Mouse (Mus musculus): ENCODE results near the gene Rprd1b. TPM values are rescaled to one million over a fixed set of nuclear protein-coding genes. Genes with fewer than 3 reads are reported as not detected.

The Rprd1b gene
- polyA plus RNA-seq, 1 experiment from 2014 or later, result 26.7 TPM

- no peak overlapping the region for H3K4me3 ChIP-seq
- peak overlapping the region; percentile 40; the same call in 1 of the 2 replicates for H3K27ac ChIP-seq (replicated peaks)
- H3K4me2 ChIP-seq, result no peak overlapping the region
- H3K27me3 ChIP-seq (replicated peaks), result no peaks in the 10 kb centered on the region
- 47% methylated on average over 6 of the region's 6 CpGs for WGBS
- no peak for ATAC-seq (ENCODE audit: extremely low read depth, insufficient number of reproducible peaks, low FRiP score, low TSS enrichment)
- no peaks in the 10 kb centered on the region for H3K9me3 ChIP-seq
- no peak overlapping the region; the same call in 1 of the 2 replicates for H3K9ac ChIP-seq
- H3K36me3 ChIP-seq, result peaks cover 60% of the 10 kb centered on the region
- peaks cover 27% of the 10 kb centered on the region for H3K4me1 ChIP-seq
Observed at GRCm38 (mm10) chr2:158004620-158005019, 23.7 kb upstream of the Rprd1b start.

GRCm38 (mm10) chr2:158005641-158006040 lies 22.7 kb upstream of the Rprd1b start:
- Histone ChIP-seq H3K36me3 (peaks cover 55% of the 10 kb centered on the region), H3K9ac (no peak overlapping the region), H3K4me3 (no peak overlapping the region), H3K4me2 (no peak overlapping the region), H3K27me3 (replicated peaks) (no peaks in the 10 kb centered on the region), H3K4me1 (peaks cover 30% of the 10 kb centered on the region), H3K9me3 (no peaks in the 10 kb centered on the region), H3K27ac (replicated peaks) (no peak overlapping the region)
- ATAC-seq (ENCODE audit: extremely low read depth, insufficient number of reproducible peaks, low FRiP score, low TSS enrichment), result no peak
- WGBS, result 94% methylated on average over 4 of the region's 4 CpGs

- Histone ChIP-seq H3K27me3 (replicated peaks) (no peaks in the 10 kb centered on the region), H3K4me3 (no peak overlapping the region), H3K9ac (0 out of 2 replicates have a peak overlapping the region, but pooled peaks have one; percentile 28), H3K4me1 (peaks cover 27% of the 10 kb centered on the region), H3K36me3 (peaks cover 51% of the 10 kb centered on the region), H3K9me3 (no peaks in the 10 kb centered on the region), H3K27ac (replicated peaks) (peak overlapping the region; percentile 24), H3K4me2 (peak overlapping the region; percentile 7; the same call in 1 of the 2 replicates)
- WGBS, result 66% methylated on average over 7 of the region's 7 CpGs
- no peak for ATAC-seq (ENCODE audit: extremely low read depth, insufficient number of reproducible peaks, low FRiP score, low TSS enrichment)
Observed at GRCm38 (mm10) chr2:158009373-158009772, 18.9 kb upstream of the Rprd1b start.

- no peak overlapping the region for H3K9ac ChIP-seq
- WGBS, result 84% methylated on average over 3 of the region's 3 CpGs
- H3K27ac ChIP-seq (replicated peaks), result no peak overlapping the region
- H3K9me3 ChIP-seq, result no peaks in the 10 kb centered on the region
- ATAC-seq (ENCODE audit: extremely low read depth, insufficient number of reproducible peaks, low FRiP score, low TSS enrichment), result no peak
- peaks cover 22% of the 10 kb centered on the region for H3K4me1 ChIP-seq
- H3K36me3 ChIP-seq, result peaks cover 21% of the 10 kb centered on the region
- no peaks in the 10 kb centered on the region for H3K27me3 ChIP-seq (replicated peaks)
- H3K4me2 ChIP-seq, result no peak overlapping the region
- no peak overlapping the region for H3K4me3 ChIP-seq
Observed at GRCm38 (mm10) chr2:158012608-158013007, 15.7 kb upstream of the Rprd1b start.

- WGBS, result 68% methylated on average over 4 of the region's 4 CpGs
- no peaks in the 10 kb centered on the region for H3K36me3 ChIP-seq
- no peaks in the 10 kb centered on the region for H3K27me3 ChIP-seq (replicated peaks)
- H3K4me2 ChIP-seq, result no peak overlapping the region
- peak overlapping the region; percentile 19; the same call in 1 of the 2 replicates for H3K9ac ChIP-seq
- H3K9me3 ChIP-seq, result no peaks in the 10 kb centered on the region
- no peak overlapping the region for H3K4me3 ChIP-seq
- no peak overlapping the region for H3K27ac ChIP-seq (replicated peaks)
- H3K4me1 ChIP-seq, result peaks cover 4% of the 10 kb centered on the region; the same call in 1 of the 2 replicates
- ATAC-seq (ENCODE audit: extremely low read depth, insufficient number of reproducible peaks, low FRiP score, low TSS enrichment), result no peak
Observed at GRCm38 (mm10) chr2:158017330-158017729, 11.0 kb upstream of the Rprd1b start.

GRCm38 (mm10) chr2:158027855-158028353 lies 393 bp upstream of the Rprd1b start:
- 2% methylated on average over 16 of the region's 16 CpGs for WGBS
- H3K4me3 ChIP-seq, result peak overlapping the region; percentile 99
- H3K9ac ChIP-seq, result peak overlapping the region; percentile 99
- no peak; the same call in 1 of the 2 replicates for ATAC-seq (ENCODE audit: extremely low read depth, insufficient number of reproducible peaks, low FRiP score, low TSS enrichment)
- peak overlapping the region; percentile 96 for H3K27ac ChIP-seq (replicated peaks)
- H3K9me3 ChIP-seq, result no peaks in the 10 kb centered on the region
- peaks cover 45% of the 10 kb centered on the region for H3K4me1 ChIP-seq
- peak overlapping the region; percentile 91 for H3K4me2 ChIP-seq
- no peaks in the 10 kb centered on the region for H3K27me3 ChIP-seq (replicated peaks)
- no peaks in the 10 kb centered on the region for H3K36me3 ChIP-seq

GRCm38 (mm10) chr2:158030007-158030406 lies 1.7 kb downstream of the Rprd1b start:
- H3K9ac ChIP-seq, result peak overlapping the region; percentile 99
- WGBS, result 72% methylated on average over 7 of the region's 7 CpGs
- peak overlapping the region; percentile 91 for H3K4me2 ChIP-seq

GRCm38 (mm10) chr2:158035813-158036212 lies 7.5 kb downstream of the Rprd1b start:
- Histone ChIP-seq H3K9ac (no peak overlapping the region; the same call in 1 of the 2 replicates), H3K27me3 (replicated peaks) (no peaks in the 10 kb centered on the region), H3K9me3 (no peaks in the 10 kb centered on the region), H3K27ac (replicated peaks) (0 out of 2 replicates have a peak overlapping the region, but pooled peaks have one; percentile 33), H3K4me2 (0 out of 2 replicates have a peak overlapping the region, but pooled peaks have one; percentile 5), H3K4me3 (no peak overlapping the region), H3K4me1 (peaks cover 43% of the 10 kb centered on the region), H3K36me3 (peaks cover 36% of the 10 kb centered on the region)
- WGBS, result 79% methylated on average over 2 of the region's 2 CpGs
- ATAC-seq (ENCODE audit: extremely low read depth, insufficient number of reproducible peaks, low FRiP score, low TSS enrichment), result no peak

More at GRCm38 (mm10) chr2:158030007-158030406, 1.7 kb downstream of the Rprd1b start:
- Histone ChIP-seq H3K27me3 (replicated peaks) (no peaks in the 10 kb centered on the region), H3K36me3 (no peaks in the 10 kb centered on the region), H3K9me3 (no peaks in the 10 kb centered on the region), H3K4me3 (peak overlapping the region; percentile 99), H3K27ac (replicated peaks) (no peak overlapping the region), H3K4me1 (peaks cover 50% of the 10 kb centered on the region)
- no peak for ATAC-seq (ENCODE audit: extremely low read depth, insufficient number of reproducible peaks, low FRiP score, low TSS enrichment)

GRCm38 (mm10) chr2:158036408-158036807 lies 8.1 kb downstream of the Rprd1b start:
- Histone ChIP-seq H3K27me3 (replicated peaks) (no peaks in the 10 kb centered on the region), H3K4me3 (no peak overlapping the region), H3K4me1 (peaks cover 37% of the 10 kb centered on the region), H3K9ac (no peak overlapping the region; the same call in 1 of the 2 replicates), H3K36me3 (peaks cover 42% of the 10 kb centered on the region), H3K27ac (replicated peaks) (0 out of 2 replicates have a peak overlapping the region, but pooled peaks have one; percentile 33), H3K9me3 (no peaks in the 10 kb centered on the region), H3K4me2 (peak overlapping the region; percentile 5; the same call in 1 of the 2 replicates)
- WGBS, result 53% methylated on average over 6 of the region's 6 CpGs
- ATAC-seq (ENCODE audit: extremely low read depth, insufficient number of reproducible peaks, low FRiP score, low TSS enrichment), result no peak

GRCm38 (mm10) chr2:158036953-158037352 lies 8.7 kb downstream of the Rprd1b start:
- peaks cover 33% of the 10 kb centered on the region for H3K4me1 ChIP-seq
- H3K36me3 ChIP-seq, result peaks cover 46% of the 10 kb centered on the region
- WGBS, result 39% methylated on average over 7 of the region's 7 CpGs

GRCm38 (mm10) chr2:158037571-158037970 lies 9.3 kb downstream of the Rprd1b start:
- Histone ChIP-seq H3K27ac (replicated peaks) (no peak overlapping the region), H3K36me3 (peaks cover 52% of the 10 kb centered on the region), H3K9ac (no peak overlapping the region), H3K4me1 (peaks cover 27% of the 10 kb centered on the region), H3K4me2 (no peak overlapping the region), H3K27me3 (replicated peaks) (no peaks in the 10 kb centered on the region), H3K4me3 (no peak overlapping the region), H3K9me3 (no peaks in the 10 kb centered on the region)
- ATAC-seq (ENCODE audit: extremely low read depth, insufficient number of reproducible peaks, low FRiP score, low TSS enrichment), result no peak
- 83% methylated on average over 1 of the region's 1 CpGs for WGBS

More at GRCm38 (mm10) chr2:158036953-158037352, 8.7 kb downstream of the Rprd1b start:
- Histone ChIP-seq H3K27me3 (replicated peaks) (no peaks in the 10 kb centered on the region), H3K9ac (peak overlapping the region; percentile 45; the same call in 1 of the 2 replicates), H3K4me3 (no peak overlapping the region), H3K4me2 (no peak overlapping the region), H3K27ac (replicated peaks) (no peak overlapping the region), H3K9me3 (no peaks in the 10 kb centered on the region)
- ATAC-seq (ENCODE audit: extremely low read depth, insufficient number of reproducible peaks, low FRiP score, low TSS enrichment), result no peak

- no peak overlapping the region for H3K9ac ChIP-seq
- H3K4me1 ChIP-seq, result peaks cover 22% of the 10 kb centered on the region
- H3K9me3 ChIP-seq, result no peaks in the 10 kb centered on the region
- no peak for ATAC-seq (ENCODE audit: extremely low read depth, insufficient number of reproducible peaks, low FRiP score, low TSS enrichment)
- 56% methylated on average over 1 of the region's 1 CpGs for WGBS
- H3K36me3 ChIP-seq, result peaks cover 73% of the 10 kb centered on the region
- no peak overlapping the region for H3K27ac ChIP-seq (replicated peaks)
- no peak overlapping the region for H3K4me3 ChIP-seq
- no peak overlapping the region for H3K4me2 ChIP-seq
- H3K27me3 ChIP-seq (replicated peaks), result no peaks in the 10 kb centered on the region
Observed at GRCm38 (mm10) chr2:158039662-158040061, 11.4 kb downstream of the Rprd1b start.
